Mouse (Mus musculus): ENCODE results near the gene Gm10197.

GRCm38 (mm10) chr19:53359160-53360033, 12.2 kb downstream of the Gm10197 start:
- TF ChIP-seq POLR2A (IDR thresholded peaks at IDR 0.05; ENCODE audit: low read depth, low read length) (no peak), CTCF (IDR thresholded peaks at IDR 0.05; ENCODE audit: borderline replicate concordance, insufficient read depth, low read length) (no peak)
